In genomic region chr8:20378786-20379649, GRCm38 (mm10) we compare ENCODE assay signal across 8 mouse cellular contexts. TPM values are rescaled to one million over a fixed set of nuclear protein-coding genes. Genes with fewer than 3 reads are reported as not detected.
DNase-seq lines count a peak whose midpoint lies in the region; ATAC-seq and TF ChIP-seq lines count a peak whose summit lies in the region.
"Not testable (repeated sequence)": the region's sequence is repeated elsewhere in the genome, so short reads cannot be mapped to it uniquely, and the experiment has no call there.

No protein-coding gene starts in this region.

- not testable (repeated sequence) for H3K4me1 ChIP-seq in embryonic facial prominence, embryonic 13.5 days; hindbrain, embryonic 15.5 days (replicated peaks); lung, embryonic 14.5 days (ENCODE audit: insufficient read depth); neural tube, embryonic 12.5 days; thymus, adult 2 months (replicated peaks; ENCODE audit: control insufficient read depth, insufficient read depth, low read length)

- WGBS in embryonic facial prominence, embryonic 13.5 days = 82% methylated on average over 4 of the region's 8 CpGs
- WGBS in hindbrain, embryonic 15.5 days = 81% methylated on average over 4 of the region's 8 CpGs
- WGBS in lung, embryonic 14.5 days = 77% methylated on average over 4 of the region's 8 CpGs
- 87% methylated on average over 4 of the region's 8 CpGs for WGBS in neural tube, embryonic 12.5 days
- WGBS in thymus, adult 2 months = 86% methylated on average over 4 of the region's 8 CpGs

- not testable (repeated sequence) for H3K4me3 ChIP-seq in embryonic facial prominence, embryonic 13.5 days; hindbrain, embryonic 15.5 days; lung, embryonic 14.5 days (ENCODE audit: low read depth, low read length); neural tube, embryonic 12.5 days; thymus, adult 2 months (ENCODE audit: control insufficient read depth, insufficient read depth, low read length)

- peak; percentile 88 for ATAC-seq in embryonic facial prominence, embryonic 13.5 days (ENCODE audit: insufficient number of reproducible peaks, insufficient read depth, low FRiP score, low TSS enrichment, low read depth)
- peak; percentile 90 for ATAC-seq in hindbrain, embryonic 15.5 days (ENCODE audit: low FRiP score, low read depth)
- peak; percentile 83 for ATAC-seq in lung, embryonic 14.5 days (ENCODE audit: insufficient read depth)
- peak; percentile 79 for ATAC-seq in neural tube, embryonic 12.5 days (ENCODE audit: low FRiP score, low read depth)

- H3K27ac ChIP-seq in embryonic facial prominence, embryonic 13.5 days; hindbrain, embryonic 15.5 days (replicated peaks); lung, embryonic 14.5 days (ENCODE audit: low read depth); neural tube, embryonic 12.5 days; thymus, adult 2 months (ENCODE audit: control insufficient read depth, insufficient read depth, low read length): not testable (repeated sequence)

- H3K4me2 ChIP-seq in embryonic facial prominence, embryonic 13.5 days; hindbrain, embryonic 15.5 days; lung, embryonic 14.5 days; neural tube, embryonic 12.5 days (replicated peaks): not testable (repeated sequence)

- not testable (repeated sequence) for H3K9ac ChIP-seq in embryonic facial prominence, embryonic 13.5 days; hindbrain, embryonic 15.5 days; lung, embryonic 14.5 days; neural tube, embryonic 12.5 days

- peak; percentile 19 for DNase-seq in T-cell, adult 2 months (ENCODE audit: low spot score)
- DNase-seq in gastrocnemius, postnatal 4 days (ENCODE audit: low spot score in 2 of 2) = peak; percentile 62
- DNase-seq in layer of hippocampus, postnatal 10 days (ENCODE audit: low spot score in 2 of 2) = peak; percentile 18 to 40
- not testable (repeated sequence) for DNase-seq in lung, embryonic 14.5 days
- DNase-seq in thymus, adult 2 months = peak; percentile 33

- not testable (repeated sequence) for TF ChIP-seq CTCF in lung, embryonic 14.5 days (IDR thresholded peaks at IDR 0.05; ENCODE audit: low read depth); thymus, adult 2 months (IDR thresholded peaks at IDR 0.05; ENCODE audit: borderline replicate concordance, control insufficient read depth, extremely low read depth, insufficient read depth, low read length, poor library complexity)

- not testable (repeated sequence) for H3K9me3 ChIP-seq in embryonic facial prominence, embryonic 13.5 days; hindbrain, embryonic 15.5 days; lung, embryonic 14.5 days (ENCODE audit: low read depth, low read length); neural tube, embryonic 12.5 days

- not testable (repeated sequence) for TF ChIP-seq POLR2A in thymus, adult 2 months (IDR thresholded peaks at IDR 0.05; ENCODE audit: control insufficient read depth, extremely low read depth, insufficient read depth, low read length, poor library complexity)

- not testable (repeated sequence) for H3K27me3 ChIP-seq in embryonic facial prominence, embryonic 13.5 days; hindbrain, embryonic 15.5 days; lung, embryonic 14.5 days (ENCODE audit: insufficient read depth, low read length); neural tube, embryonic 12.5 days (replicated peaks); thymus, adult 2 months (ENCODE audit: control insufficient read depth, insufficient read depth, low read length)

- not testable (repeated sequence) for H3K36me3 ChIP-seq in embryonic facial prominence, embryonic 13.5 days; hindbrain, embryonic 15.5 days; lung, embryonic 14.5 days (ENCODE audit: insufficient read depth); neural tube, embryonic 12.5 days; thymus, adult 2 months (ENCODE audit: control insufficient read depth, insufficient read depth, low read length)

RNA-seq across cellular contexts. Expression of gene Gm15319, which starts 16.0 kb away (rescaled TPM):
- not detected in 2 replicates for polyA plus RNA-seq in embryonic facial prominence, embryonic 13.5 days (2015; fragmentation: Nextera tagmentation; extraction: Ambion mirVana)
- under 1 TPM; 0.32 to 0.47 TPM for total RNA-seq in gastrocnemius, postnatal 4 days (2021)
- polyA plus RNA-seq in hindbrain, embryonic 15.5 days (2015; fragmentation: Nextera tagmentation; extraction: Ambion mirVana) = not detected in 2 replicates
- total RNA-seq in layer of hippocampus, postnatal 10 days (2021) = under 1 TPM; 0.69 TPM
- 0.23 TPM in 1 of 2 replicates, not detected in the other for polyA plus RNA-seq in lung, embryonic 14.5 days (2014; fragmentation: Nextera tagmentation; extraction: Ambion mirVana)
- not detected in 2 replicates for polyA plus RNA-seq in neural tube, embryonic 12.5 days (2016; fragmentation: Nextera tagmentation; extraction: Ambion mirVana)
- polyA plus RNA-seq in thymus, adult 2 months (2012; rRNA removed) = not detected in 2 replicates
